Mouse (Mus musculus): Measurements from ENCODE around the gene Gpnmb. TPM values are rescaled to one million over a fixed set of nuclear protein-coding genes. Genes with fewer than 3 reads are reported as not detected.

Gpnmb gene
- under 1 TPM; 0.42 to 0.84 TPM for total RNA-seq (2023)

GRCm38 (mm10) chr6:49036275-49037267 is at the start of gene Gpnmb:
Gene Gpnmb, plus strand, starts transcription at chr6:49036546.

GRCm38 (mm10) chr6:49073304-49074116 is 37.2 kb downstream of the Gpnmb start, which contains the start of gene Malsu1:
Gene Malsu1, plus strand, starts transcription at chr6:49073795.

Other genes starting within 250 kb of the Gpnmb start
- gene Tmem176a, start 195.6 kb upstream of the Gpnmb start, total RNA-seq (2023) = 10 to 100 TPM in 1 of 2 experiments, 1 to 10 TPM in 1; 8.1 to 19.0 TPM
- 10 to 100 TPM; 19.5 to 23.8 TPM for gene Tmem176b, start 195.1 kb upstream of the Gpnmb start, total RNA-seq (2023)
- not detected for gene Aoc1, start 163.7 kb upstream of the Gpnmb start, total RNA-seq (2023)
- gene 1600015I10Rik, start 106.7 kb upstream of the Gpnmb start, total RNA-seq (2023) = under 1 TPM in 1 of 2 experiments, not detected in 1; 0.13 TPM
- not detected for gene Doxl2, start 61.6 kb upstream of the Gpnmb start, total RNA-seq (2023)
- not detected for gene Svs1, start 49.7 kb upstream of the Gpnmb start, total RNA-seq (2023)
- 10 to 100 TPM; 19.2 to 20.8 TPM for gene Malsu1, start 37.2 kb downstream of the Gpnmb start, total RNA-seq (2023)
- gene Igf2bp3, start 178.4 kb downstream of the Gpnmb start, total RNA-seq (2023) = not detected
- 100 to 1,000 TPM; 163 to 182 TPM for gene Tra2a, start 227.5 kb downstream of the Gpnmb start, total RNA-seq (2023)

Data from neutrophil, adult 59 days (primary cell).